Mouse (Mus musculus) right cerebral cortex, adult 18-20 months (tissue): ENCODE measurements around the gene Cryba4.

Experiments used
- DNase-seq: peaks from one replicate; pipeline ENCODE4 v3.0.0; 2022; ENCODE audit warnings: mixed read lengths

Cryba4 gene

GRCm38 (mm10) chr5:112265110-112265509 lies 12.8 kb upstream of the Cryba4 start:
- DNase-seq, result no peak

- DNase-seq, result no peak
Observed at GRCm38 (mm10) chr5:112264099-112264498, 11.8 kb upstream of the Cryba4 start.

- DNase-seq, result no peak
Observed at GRCm38 (mm10) chr5:112260818-112261217, 8.5 kb upstream of the Cryba4 start.

GRCm38 (mm10) chr5:112259862-112260650 lies 7.7 kb upstream of the Cryba4 start:
- DNase-seq, result no peak

GRCm38 (mm10) chr5:112257896-112258295 lies 5.6 kb upstream of the Cryba4 start:
- no peak for DNase-seq

GRCm38 (mm10) chr5:112256457-112256856 lies 4.1 kb upstream of the Cryba4 start:
- no peak for DNase-seq

GRCm38 (mm10) chr5:112255426-112255825 lies 3.1 kb upstream of the Cryba4 start, which contains the start of gene Crybb1:
Gene Crybb1, plus strand, starts transcription at chr5:112255815.
- DNase-seq, result peak; percentile 74

GRCm38 (mm10) chr5:112254282-112254806 lies 2.0 kb upstream of the Cryba4 start:
- DNase-seq, result peak; percentile 74

GRCm38 (mm10) chr5:112253169-112253568 lies 851 bp upstream of the Cryba4 start:
- DNase-seq, result no peak

GRCm38 (mm10) chr5:112249106-112249505 lies 3.2 kb downstream of the Cryba4 start:
- no peak for DNase-seq

GRCm38 (mm10) chr5:112247399-112247798 lies 4.9 kb downstream of the Cryba4 start:
- DNase-seq, result no peak

GRCm38 (mm10) chr5:112244890-112245615 lies 7.3 kb downstream of the Cryba4 start:
- DNase-seq, result no peak

GRCm38 (mm10) chr5:112244275-112244562 lies 8.1 kb downstream of the Cryba4 start:
- no peak for DNase-seq

- DNase-seq, result no peak
Observed at GRCm38 (mm10) chr5:112243539-112244274, 8.6 kb downstream of the Cryba4 start.

GRCm38 (mm10) chr5:112243041-112243440 lies 9.3 kb downstream of the Cryba4 start:
- no peak for DNase-seq

- no peak for DNase-seq
Observed at GRCm38 (mm10) chr5:112242361-112242778, 9.9 kb downstream of the Cryba4 start.

- no peak for DNase-seq
Observed at GRCm38 (mm10) chr5:112241849-112242248, 10.5 kb downstream of the Cryba4 start.

- DNase-seq, result peak; percentile 83
Observed at GRCm38 (mm10) chr5:112240761-112241160, 11.6 kb downstream of the Cryba4 start.

- no peak for DNase-seq
Observed at GRCm38 (mm10) chr5:112238781-112239482, 13.4 kb downstream of the Cryba4 start.

- DNase-seq, result no peak
Observed at GRCm38 (mm10) chr5:112237866-112238570, 14.3 kb downstream of the Cryba4 start.

GRCm38 (mm10) chr5:112237439-112237838 lies 14.9 kb downstream of the Cryba4 start:
- no peak for DNase-seq

GRCm38 (mm10) chr5:112236631-112237030 lies 15.7 kb downstream of the Cryba4 start:
- DNase-seq, result no peak
